Mouse (Mus musculus) hindbrain, embryonic 12.5 days (tissue): ENCODE data around the gene Med13. TPM values are rescaled to one million over a fixed set of nuclear protein-coding genes. Genes with fewer than 3 reads are reported as not detected.

Experiments
- ATAC-seq: fragments of 200-750 bp; cut with Nextera tagmentation; 2 replicates; pipeline ENCODE4 v1.8.0; 2017; ENCODE audit warnings: moderate TSS enrichment; ENCODE audit not compliant: low FRiP score
- H3K27ac ChIP-seq: fragments of 300-500 bp; sonication (generic); 2 replicates; pipeline ENCODE4 v1.5.1; 2016; ENCODE audit warnings: mild to moderate bottlenecking
- H3K27me3 ChIP-seq: fragments of 300-500 bp; sonication (generic); 2 replicates; pipeline ENCODE4 v1.6.1; 2016; ENCODE audit warnings: mild to moderate bottlenecking
- H3K36me3 ChIP-seq: fragments of 300-500 bp; sonication (generic); 2 replicates; pipeline ENCODE4 v1.6.1; 2016; ENCODE audit warnings: mild to moderate bottlenecking
- H3K4me1 ChIP-seq: fragments of 300-500 bp; sonication (generic); 2 replicates; pipeline ENCODE4 v1.6.1; 2016
- H3K4me2 ChIP-seq: fragments of 300-500 bp; sonication (generic); replicated peaks from 2 replicates; pipeline ENCODE4 v1.6.1; 2016; ENCODE audit warnings: mild to moderate bottlenecking
- H3K4me3 ChIP-seq: fragments of 300-500 bp; sonication (generic); 2 replicates; pipeline ENCODE4 v1.5.1; 2016; ENCODE audit warnings: mild to moderate bottlenecking
- H3K9ac ChIP-seq: fragments of 300-500 bp; sonication (generic); 2 replicates; pipeline ENCODE4 v1.6.1; 2016; ENCODE audit warnings: mild to moderate bottlenecking, moderate library complexity
- H3K9me3 ChIP-seq: fragments of 300-500 bp; sonication (generic); replicated peaks from 2 replicates; pipeline ENCODE4 v1.6.1; 2016; ENCODE audit warnings: mild to moderate bottlenecking
- WGBS: fragments of 180-500 bp; shearing (Covaris S2); methylation state at CpG from one replicate; pipeline ENCODE4 v1.1.7; 2016; 5-methylcytosine and 5-hydroxymethylcytosine counted together
- polyA plus RNA-seq: library from polyadenylated mRNA; unstranded; fragments of >200 nt; fragmentation: Nextera tagmentation; extraction: Ambion mirVana; gene quantifications from 2 replicates; pipeline ENCODE4 v1.2.1, GENCODE M21; 2016

The Med13 gene
- polyA plus RNA-seq, 1 experiment from 2014 or later: 15.1 TPM

GRCm38 (mm10) chr11:86253342-86253741, 104.1 kb downstream of the Med13 start:
- peaks cover 39% of the 10 kb centered on the region for H3K36me3 ChIP-seq

GRCm38 (mm10) chr11:86232446-86232845, 125.0 kb downstream of the Med13 start:
- ATAC-seq: no peak
- Histone ChIP-seq H3K9ac (no peak overlapping the region), H3K27me3 (no peaks in the 10 kb centered on the region), H3K4me3 (no peak overlapping the region), H3K36me3 (peaks cover 61% of the 10 kb centered on the region), H3K9me3 (no peaks in the 10 kb centered on the region), H3K27ac (no peak overlapping the region), H3K4me1 (no peaks in the 10 kb centered on the region), H3K4me2 (no peak overlapping the region)
- WGBS: 86% methylated on average over 4 of the region's 4 CpGs

More at GRCm38 (mm10) chr11:86253342-86253741, 104.1 kb downstream of the Med13 start:
- H3K9me3 ChIP-seq: no peaks in the 10 kb centered on the region
- H3K9ac ChIP-seq: no peak overlapping the region
- H3K4me3 ChIP-seq: no peak overlapping the region
- H3K4me2 ChIP-seq: no peak overlapping the region
- no peak overlapping the region for H3K27ac ChIP-seq
- WGBS: 84% methylated on average over 1 of the region's 1 CpGs
- peaks cover 13% of the 10 kb centered on the region for H3K4me1 ChIP-seq
- ATAC-seq: no peak
- no peaks in the 10 kb centered on the region for H3K27me3 ChIP-seq

GRCm38 (mm10) chr11:86231781-86232350, 125.5 kb downstream of the Med13 start:
- Histone ChIP-seq H3K4me2 (no peak overlapping the region), H3K4me1 (no peaks in the 10 kb centered on the region), H3K9me3 (no peaks in the 10 kb centered on the region), H3K9ac (no peak overlapping the region), H3K27me3 (no peaks in the 10 kb centered on the region), H3K36me3 (peaks cover 62% of the 10 kb centered on the region), H3K4me3 (no peak overlapping the region), H3K27ac (no peak overlapping the region)
- 93% methylated on average over 13 of the region's 13 CpGs for WGBS
- no peak for ATAC-seq

- WGBS: 91% methylated on average over 8 of the region's 8 CpGs
- Histone ChIP-seq H3K36me3 (peaks cover 65% of the 10 kb centered on the region), H3K9me3 (no peaks in the 10 kb centered on the region), H3K27me3 (no peaks in the 10 kb centered on the region), H3K4me1 (no peaks in the 10 kb centered on the region), H3K27ac (no peak overlapping the region), H3K4me2 (no peak overlapping the region), H3K9ac (no peak overlapping the region), H3K4me3 (no peak overlapping the region)
- ATAC-seq: no peak
Observed at GRCm38 (mm10) chr11:86226646-86227180, 130.7 kb downstream of the Med13 start.

GRCm38 (mm10) chr11:86225761-86226160, 131.6 kb downstream of the Med13 start:
- no peak overlapping the region for H3K4me3 ChIP-seq
- no peak for ATAC-seq
- H3K9me3 ChIP-seq: no peaks in the 10 kb centered on the region
- H3K4me2 ChIP-seq: no peak overlapping the region
- no peaks in the 10 kb centered on the region for H3K4me1 ChIP-seq
- no peaks in the 10 kb centered on the region for H3K27me3 ChIP-seq
- H3K36me3 ChIP-seq: peaks cover 63% of the 10 kb centered on the region
- WGBS: 94% methylated on average over 4 of the region's 4 CpGs
- H3K27ac ChIP-seq: no peak overlapping the region
- H3K9ac ChIP-seq: no peak overlapping the region

Other genes starting within 250 kb of the Med13 start
- 5.6 and 7.5 TPM in 2 replicates for gene Brip1, start 156.4 kb downstream of the Med13 start, polyA plus RNA-seq
- 46.9 and 48.5 TPM in 2 replicates for gene Ints2, start 100.0 kb downstream of the Med13 start, polyA plus RNA-seq
- gene Rnft1, start 127.1 kb upstream of the Med13 start, polyA plus RNA-seq: 22.4 and 24.6 TPM in 2 replicates
- gene Rps6kb1, start 187.2 kb upstream of the Med13 start, polyA plus RNA-seq: 67.3 and 76.2 TPM in 2 replicates
- 9.7 and 10.2 TPM in 2 replicates for gene Tubd1, start 187.4 kb upstream of the Med13 start, polyA plus RNA-seq